Mouse (Mus musculus): ENCODE measurements around the gene Dmgdh. TPM values are rescaled to one million over a fixed set of nuclear protein-coding genes. Genes with fewer than 3 reads are reported as not detected.

The Dmgdh gene
- not detected for polyA plus RNA-seq (2017; shearing (Covaris generic))

- no peak for ATAC-seq
These were observed at the start of gene Dmgdh, which contains the start of gene Bhmt2 for GRCm38 (mm10) chr13:93674131-93674561. Gene Dmgdh, plus strand, starts transcription at chr13:93674433. Gene Bhmt2, minus strand, starts transcription at chr13:93674302.

GRCm38 (mm10) chr13:93628861-93629260 lies 45.4 kb upstream of the Dmgdh start:
- ATAC-seq: no peak

GRCm38 (mm10) chr13:93630941-93631705 lies 43.1 kb upstream of the Dmgdh start:
- ATAC-seq: no peak

- ATAC-seq: no peak
These were observed 41.3 kb upstream of the Dmgdh start for GRCm38 (mm10) chr13:93632927-93633326.

GRCm38 (mm10) chr13:93636561-93636960 lies 37.7 kb upstream of the Dmgdh start:
- ATAC-seq: no peak

- ATAC-seq: no peak
These were observed 36.7 kb upstream of the Dmgdh start, which contains the start of gene Bhmt for GRCm38 (mm10) chr13:93637282-93638245. Gene Bhmt, minus strand, starts transcription at chr13:93637961.

- ATAC-seq: no peak
These were observed 34.6 kb upstream of the Dmgdh start for GRCm38 (mm10) chr13:93639636-93640035.

- no peak for ATAC-seq
These were observed 25.7 kb upstream of the Dmgdh start for GRCm38 (mm10) chr13:93648387-93649130.

- ATAC-seq: no peak
These were observed 20.9 kb upstream of the Dmgdh start for GRCm38 (mm10) chr13:93653382-93653781.

- no peak for ATAC-seq
These were observed 16.3 kb upstream of the Dmgdh start for GRCm38 (mm10) chr13:93657941-93658340.

- ATAC-seq: no peak
These were observed 6.6 kb upstream of the Dmgdh start for GRCm38 (mm10) chr13:93667586-93667985.

- ATAC-seq: no peak
These were observed 1.9 kb upstream of the Dmgdh start for GRCm38 (mm10) chr13:93672371-93672770.

GRCm38 (mm10) chr13:93673296-93673695 lies 937 bp upstream of the Dmgdh start:
- ATAC-seq: no peak

- ATAC-seq: no peak
These were observed 2.6 kb downstream of the Dmgdh start for GRCm38 (mm10) chr13:93676864-93677263.

- no peak for ATAC-seq
These were observed 9.1 kb downstream of the Dmgdh start for GRCm38 (mm10) chr13:93683336-93683735.

GRCm38 (mm10) chr13:93685226-93685625 lies 11.0 kb downstream of the Dmgdh start:
- ATAC-seq: no peak

- ATAC-seq: no peak
These were observed 13.1 kb downstream of the Dmgdh start for GRCm38 (mm10) chr13:93687321-93687720.

GRCm38 (mm10) chr13:93689566-93689965 lies 15.3 kb downstream of the Dmgdh start:
- no peak for ATAC-seq

GRCm38 (mm10) chr13:93690821-93691220 lies 16.6 kb downstream of the Dmgdh start:
- ATAC-seq: no peak

- ATAC-seq: no peak
These were observed 24.6 kb downstream of the Dmgdh start for GRCm38 (mm10) chr13:93698866-93699265.

- no peak for ATAC-seq
These were observed 31.5 kb downstream of the Dmgdh start for GRCm38 (mm10) chr13:93705697-93706096.

- no peak for ATAC-seq
These were observed 33.0 kb downstream of the Dmgdh start for GRCm38 (mm10) chr13:93707271-93707670.

GRCm38 (mm10) chr13:93710325-93710724 lies 36.1 kb downstream of the Dmgdh start:
- no peak for ATAC-seq
